Mouse (Mus musculus): ENCODE measurements around the gene Myh7b. TPM values are rescaled to one million over a fixed set of nuclear protein-coding genes. Genes with fewer than 3 reads are reported as not detected.
A peak's percentile ranks its signal among the peaks of the same experiment; 100 is the strongest.

Myh7b gene
- 12.4 and 15.7 TPM in 2 replicates for polyA plus RNA-seq (2016; fragmentation: Nextera tagmentation; extraction: Ambion mirVana)

DNA sequence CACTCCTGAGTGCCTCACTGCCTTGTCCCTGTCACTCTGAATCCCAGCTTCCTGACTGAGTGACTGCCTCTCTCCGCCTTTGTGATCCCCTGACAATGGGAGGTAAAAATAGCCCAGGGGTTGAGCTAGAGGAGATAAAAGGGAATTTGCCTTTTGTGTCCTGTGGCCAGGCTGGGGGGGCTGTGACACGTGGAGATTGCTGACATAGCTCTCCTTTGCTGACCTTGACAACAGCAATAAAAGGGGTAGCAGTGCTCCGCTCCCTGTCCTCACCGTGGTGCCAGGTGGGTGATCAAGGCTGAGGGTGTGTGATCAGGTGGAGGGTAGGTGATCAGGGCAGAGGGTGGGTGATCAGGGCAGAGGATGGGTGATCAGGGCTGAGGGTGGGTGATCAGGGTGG is at the start of gene Myh7b:
Gene Myh7b (plus strand): TSS at position 235 of the 400 bp plus-strand sequence.
- no peak for DNase-seq (ENCODE audit: low spot score)
- H3K9me3 ChIP-seq = no peaks in the 10 kb centered on the region
- H3K27ac ChIP-seq = peak within 1 kb of the TSS; percentile 89
- H3K4me3 ChIP-seq = peak within 1 kb of the TSS; percentile 58
- no peaks in the 10 kb centered on the region for H3K27me3 ChIP-seq (ENCODE audit: insufficient read depth, poor library complexity, severe bottlenecking)
- WGBS = 23% methylated on average over 4 of the region's 4 CpGs
- peaks cover 23% of the 10 kb centered on the region for H3K36me3 ChIP-seq
- H3K4me1 ChIP-seq = peaks cover 53% of the 10 kb centered on the region

- 53% methylated on average over 1 of the region's 1 CpGs for WGBS
- DNase-seq (ENCODE audit: low spot score) = no peak
- H3K36me3 ChIP-seq = peaks cover 26% of the 10 kb centered on the region; the same call in 1 of the 2 replicates
Observed at GRCm38 (mm10) chr2:155562209-155562608, 48.8 kb upstream of the Myh7b start.

DNA sequence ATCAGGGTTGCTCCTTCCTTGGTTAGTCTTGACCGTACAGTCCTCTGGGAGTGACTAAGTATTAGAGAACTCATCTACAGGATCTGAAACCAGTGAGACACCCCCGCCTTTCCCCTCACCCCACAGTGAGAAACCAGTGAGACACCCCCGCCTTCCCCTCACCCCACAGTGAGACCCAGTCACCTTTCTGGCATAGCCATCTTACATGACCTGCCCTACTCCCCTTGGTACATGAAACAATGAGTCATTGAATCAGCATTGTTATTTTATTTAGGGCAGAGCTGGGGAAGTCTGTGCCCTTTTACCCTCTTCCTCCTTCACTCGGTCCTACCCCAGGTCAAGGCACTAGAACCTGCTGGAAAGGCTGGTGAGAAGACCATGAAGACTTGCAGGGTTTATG is 48.1 kb upstream of the Myh7b start:
- no peaks in the 10 kb centered on the region for H3K9me3 ChIP-seq
- no peaks in the 10 kb centered on the region for H3K27me3 ChIP-seq (ENCODE audit: insufficient read depth, poor library complexity, severe bottlenecking)
- no peak for DNase-seq (ENCODE audit: low spot score)
- 73% methylated on average over 4 of the region's 4 CpGs for WGBS
- no peaks in the 10 kb centered on the region for H3K4me1 ChIP-seq
- H3K36me3 ChIP-seq = peaks cover 28% of the 10 kb centered on the region; the same call in 1 of the 2 replicates
- H3K4me3 ChIP-seq = no peak overlapping the region
- H3K27ac ChIP-seq = no peak overlapping the region

More at GRCm38 (mm10) chr2:155562209-155562608, 48.8 kb upstream of the Myh7b start:
- Histone ChIP-seq H3K4me3 (no peak overlapping the region), H3K27me3 (ENCODE audit: insufficient read depth, poor library complexity, severe bottlenecking) (no peaks in the 10 kb centered on the region; the same call in 1 of the 2 replicates), H3K27ac (no peak overlapping the region), H3K4me1 (no peaks in the 10 kb centered on the region), H3K9me3 (no peaks in the 10 kb centered on the region)

DNA sequence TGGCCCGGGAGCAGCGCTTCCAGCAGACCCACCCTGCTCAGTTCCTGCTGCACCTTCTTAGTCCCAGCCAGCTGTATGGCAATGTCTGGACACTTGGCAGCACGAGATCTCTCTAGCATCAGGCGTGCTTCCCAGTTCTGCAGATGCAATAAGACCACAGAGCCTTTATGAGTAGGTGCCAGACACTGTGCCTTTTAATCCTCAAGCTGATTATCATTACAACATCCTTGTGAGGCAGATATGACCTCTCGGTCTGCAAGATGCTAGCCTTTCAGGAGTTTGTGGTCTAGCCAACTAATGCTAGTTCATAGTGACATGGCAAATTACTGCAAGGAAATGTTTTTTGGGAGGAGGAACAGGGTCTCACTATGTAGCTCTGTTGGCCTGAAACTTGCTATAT is 43.3 kb upstream of the Myh7b start:
- Histone ChIP-seq H3K4me3 (no peak overlapping the region), H3K9me3 (no peaks in the 10 kb centered on the region), H3K27me3 (ENCODE audit: insufficient read depth, poor library complexity, severe bottlenecking) (no peaks in the 10 kb centered on the region), H3K36me3 (peaks cover 23% of the 10 kb centered on the region; the same call in 1 of the 2 replicates), H3K27ac (no peak overlapping the region), H3K4me1 (no peaks in the 10 kb centered on the region)
- WGBS = 79% methylated on average over 5 of the region's 5 CpGs
- no peak for DNase-seq (ENCODE audit: low spot score)

DNA sequence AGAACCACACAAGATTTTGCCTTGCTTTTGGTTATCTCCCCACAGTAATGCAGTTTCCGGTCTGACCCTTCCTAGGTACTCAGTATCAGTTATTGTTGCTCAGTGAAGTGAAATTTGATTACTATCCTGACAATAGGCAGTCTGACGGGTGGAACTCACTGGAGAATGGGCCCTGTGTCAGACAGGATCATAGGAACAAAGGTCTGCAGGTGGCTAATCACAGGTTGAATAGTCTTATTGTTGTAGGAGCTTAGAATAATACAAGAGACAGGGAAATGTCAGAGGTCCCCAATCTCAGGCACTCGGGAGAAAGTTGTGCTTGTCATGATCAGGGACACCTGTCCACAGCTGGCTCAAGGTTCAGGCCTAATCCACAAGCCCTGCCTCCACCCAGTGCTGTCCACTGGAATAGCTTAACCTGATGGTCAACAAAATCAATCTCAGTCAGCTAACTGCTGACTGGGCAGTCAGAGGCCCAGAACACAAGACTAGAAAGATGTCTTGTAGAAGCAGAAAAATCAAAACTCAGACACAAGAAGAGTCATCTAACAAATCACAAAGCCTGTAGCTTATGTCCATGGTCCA is 41.7 kb upstream of the Myh7b start:
- Histone ChIP-seq H3K4me3 (no peak overlapping the region), H3K9me3 (no peaks in the 10 kb centered on the region), H3K27me3 (ENCODE audit: insufficient read depth, poor library complexity, severe bottlenecking) (no peaks in the 10 kb centered on the region), H3K4me1 (no peaks in the 10 kb centered on the region), H3K36me3 (peaks cover 17% of the 10 kb centered on the region; the same call in 1 of the 2 replicates), H3K27ac (no peak overlapping the region)
- 57% methylated on average over 3 of the region's 3 CpGs for WGBS
- no peak for DNase-seq (ENCODE audit: low spot score)

DNA sequence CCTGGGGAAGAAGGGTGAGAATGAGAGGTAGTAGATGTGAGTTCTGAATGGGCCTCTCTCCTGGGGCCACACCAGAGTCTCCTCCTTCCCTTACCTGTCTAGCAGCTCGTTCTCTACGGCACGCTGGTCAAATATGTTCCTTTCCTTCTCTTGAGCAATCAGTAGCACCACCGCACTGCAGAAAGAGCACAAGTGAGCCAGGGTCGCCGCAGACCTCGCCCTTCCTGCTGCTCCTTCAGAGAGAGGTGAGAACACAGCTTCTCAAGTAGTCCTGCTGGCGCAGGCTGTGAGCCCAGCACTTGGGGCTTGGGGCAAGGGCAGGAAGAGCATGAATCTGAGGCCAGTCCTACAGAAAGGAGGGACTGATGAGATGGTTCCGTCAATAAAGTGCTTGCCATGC is 38.0 kb upstream of the Myh7b start:
- 81% methylated on average over 9 of the region's 9 CpGs for WGBS
- no peak for DNase-seq (ENCODE audit: low spot score)
- no peak overlapping the region for H3K4me3 ChIP-seq
- H3K9me3 ChIP-seq = no peaks in the 10 kb centered on the region
- no peaks in the 10 kb centered on the region for H3K27me3 ChIP-seq (ENCODE audit: insufficient read depth, poor library complexity, severe bottlenecking)
- H3K27ac ChIP-seq = no peak overlapping the region
- peaks cover 11% of the 10 kb centered on the region; the same call in 1 of the 2 replicates for H3K36me3 ChIP-seq
- H3K4me1 ChIP-seq = no peaks in the 10 kb centered on the region

DNA sequence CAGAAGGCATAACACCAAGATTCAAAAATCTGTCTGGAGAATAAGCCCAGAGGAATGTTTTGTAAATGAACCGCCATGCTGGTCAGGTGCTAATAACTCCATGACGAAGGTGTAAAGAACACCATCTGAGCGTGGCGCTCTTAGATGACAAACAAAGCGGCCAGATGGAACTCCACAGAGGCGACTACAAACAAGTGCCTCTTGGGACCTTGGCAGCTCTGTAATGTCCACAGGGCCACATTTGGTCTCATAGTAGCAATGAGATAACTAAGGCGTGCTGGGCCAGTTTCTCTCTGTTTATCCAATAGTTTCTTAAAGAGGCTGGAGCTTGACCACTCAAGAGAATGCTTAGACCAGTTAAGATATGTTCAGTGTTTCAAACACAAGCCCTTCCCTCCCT is 37.0 kb upstream of the Myh7b start:
- WGBS = 89% methylated on average over 7 of the region's 7 CpGs
- Histone ChIP-seq H3K27me3 (ENCODE audit: insufficient read depth, poor library complexity, severe bottlenecking) (no peaks in the 10 kb centered on the region), H3K9me3 (no peaks in the 10 kb centered on the region), H3K36me3 (peaks cover 11% of the 10 kb centered on the region; the same call in 1 of the 2 replicates), H3K27ac (no peak overlapping the region), H3K4me3 (no peak overlapping the region), H3K4me1 (no peaks in the 10 kb centered on the region)
- DNase-seq (ENCODE audit: low spot score) = no peak

GRCm38 (mm10) chr2:155574700-155575099 is 36.3 kb upstream of the Myh7b start:
- Histone ChIP-seq H3K4me1 (no peaks in the 10 kb centered on the region), H3K36me3 (peaks cover 11% of the 10 kb centered on the region; the same call in 1 of the 2 replicates), H3K4me3 (no peak overlapping the region), H3K27me3 (ENCODE audit: insufficient read depth, poor library complexity, severe bottlenecking) (no peaks in the 10 kb centered on the region), H3K9me3 (no peaks in the 10 kb centered on the region), H3K27ac (no peak overlapping the region)
- DNase-seq (ENCODE audit: low spot score) = no peak
- WGBS = 89% methylated on average over 4 of the region's 4 CpGs

GRCm38 (mm10) chr2:155576656-155577055 is 34.4 kb upstream of the Myh7b start:
- no peak for DNase-seq (ENCODE audit: low spot score)
- WGBS = 82% methylated on average over 9 of the region's 9 CpGs
- Histone ChIP-seq H3K36me3 (peaks cover 11% of the 10 kb centered on the region; the same call in 1 of the 2 replicates), H3K27ac (no peak overlapping the region), H3K4me3 (no peak overlapping the region), H3K9me3 (no peaks in the 10 kb centered on the region), H3K27me3 (ENCODE audit: insufficient read depth, poor library complexity, severe bottlenecking) (no peaks in the 10 kb centered on the region), H3K4me1 (no peaks in the 10 kb centered on the region)

DNA sequence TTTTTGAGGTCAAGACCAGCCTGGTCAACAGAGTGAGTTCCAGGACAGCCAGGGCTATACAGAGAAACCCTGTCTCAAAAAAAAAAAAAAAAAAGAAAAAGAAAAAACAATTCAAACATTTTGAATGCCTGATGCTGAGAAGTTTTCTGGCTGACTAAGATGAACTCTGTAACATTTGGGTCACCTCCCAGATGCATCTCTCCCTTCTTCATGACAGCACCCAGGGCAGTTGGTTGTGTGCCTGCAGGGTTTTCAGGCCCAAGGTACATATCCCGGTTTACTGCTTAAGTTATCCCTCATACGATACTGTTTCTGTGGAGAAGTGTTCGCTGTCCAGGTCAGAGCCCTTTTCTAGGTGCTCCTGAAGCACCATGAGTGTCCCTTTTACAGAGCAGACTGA is 30.7 kb upstream of the Myh7b start:
- WGBS = 89% methylated on average over 3 of the region's 3 CpGs
- H3K4me1 ChIP-seq = no peaks in the 10 kb centered on the region
- H3K4me3 ChIP-seq = no peak overlapping the region
- H3K27ac ChIP-seq = no peak overlapping the region
- peaks cover 4% of the 10 kb centered on the region; the same call in 1 of the 2 replicates for H3K36me3 ChIP-seq
- no peaks in the 10 kb centered on the region for H3K27me3 ChIP-seq (ENCODE audit: insufficient read depth, poor library complexity, severe bottlenecking)
- no peak for DNase-seq (ENCODE audit: low spot score)
- no peaks in the 10 kb centered on the region for H3K9me3 ChIP-seq

DNA sequence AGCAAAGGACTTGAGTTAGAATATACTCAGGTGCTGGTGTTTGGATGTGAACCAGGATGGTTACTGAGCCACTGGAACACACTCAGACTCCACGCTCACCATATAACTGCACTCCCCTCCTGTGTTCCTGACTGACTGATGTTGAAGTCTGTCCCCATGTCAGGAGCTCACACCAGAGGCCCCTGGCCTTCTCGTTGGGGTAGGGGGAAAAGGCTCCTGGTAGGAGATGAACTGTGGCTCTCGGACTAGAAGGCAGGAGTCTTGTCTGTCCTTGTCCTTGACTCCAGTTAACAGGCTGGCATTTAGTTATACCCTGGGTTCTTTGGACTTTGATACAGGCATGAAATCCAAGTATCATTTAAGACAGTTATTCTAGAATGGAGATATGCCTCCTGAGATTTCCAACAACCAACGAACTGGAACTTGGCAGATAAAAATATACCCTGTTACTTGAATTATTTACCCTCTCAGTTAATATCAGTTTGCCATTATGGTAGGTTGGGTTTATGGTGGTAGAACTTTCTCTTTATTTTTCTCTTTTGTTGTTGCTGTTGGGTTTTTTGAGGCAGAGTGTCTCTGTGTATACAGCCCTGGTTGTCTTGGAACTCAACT is 28.5 kb upstream of the Myh7b start:
- DNase-seq (ENCODE audit: low spot score) = no peak
- no peak overlapping the region for H3K27ac ChIP-seq
- no peaks in the 10 kb centered on the region for H3K27me3 ChIP-seq (ENCODE audit: insufficient read depth, poor library complexity, severe bottlenecking)
- H3K36me3 ChIP-seq = no peaks in the 10 kb centered on the region
- WGBS = 73% methylated on average over 4 of the region's 4 CpGs
- H3K9me3 ChIP-seq = no peaks in the 10 kb centered on the region
- no peak overlapping the region for H3K4me3 ChIP-seq
- H3K4me1 ChIP-seq = no peaks in the 10 kb centered on the region

DNA sequence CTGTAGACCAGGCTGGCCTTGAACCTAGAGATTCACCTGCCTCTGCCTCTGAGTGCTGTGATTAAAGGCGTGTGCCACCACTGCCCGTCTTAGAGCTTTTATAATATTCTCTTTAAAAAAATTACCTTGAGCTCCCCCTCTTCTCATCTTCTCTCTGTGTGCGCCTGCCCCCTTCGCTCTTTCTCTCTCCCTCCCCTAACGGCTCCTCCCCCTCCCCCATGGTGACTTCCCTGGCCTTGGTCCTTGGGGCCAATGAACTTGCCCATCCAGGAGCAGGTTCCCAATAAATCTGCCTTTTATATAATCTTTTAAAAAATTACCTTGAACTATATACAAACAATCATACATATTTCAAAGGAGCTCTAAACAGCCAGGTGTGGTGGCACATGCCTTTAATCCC is 28.0 kb upstream of the Myh7b start:
- Histone ChIP-seq H3K4me3 (no peak overlapping the region), H3K27ac (no peak overlapping the region), H3K4me1 (no peaks in the 10 kb centered on the region), H3K9me3 (no peaks in the 10 kb centered on the region), H3K36me3 (no peaks in the 10 kb centered on the region), H3K27me3 (ENCODE audit: insufficient read depth, poor library complexity, severe bottlenecking) (no peaks in the 10 kb centered on the region)
- WGBS = 78% methylated on average over 5 of the region's 5 CpGs
- no peak for DNase-seq (ENCODE audit: low spot score)

DNA sequence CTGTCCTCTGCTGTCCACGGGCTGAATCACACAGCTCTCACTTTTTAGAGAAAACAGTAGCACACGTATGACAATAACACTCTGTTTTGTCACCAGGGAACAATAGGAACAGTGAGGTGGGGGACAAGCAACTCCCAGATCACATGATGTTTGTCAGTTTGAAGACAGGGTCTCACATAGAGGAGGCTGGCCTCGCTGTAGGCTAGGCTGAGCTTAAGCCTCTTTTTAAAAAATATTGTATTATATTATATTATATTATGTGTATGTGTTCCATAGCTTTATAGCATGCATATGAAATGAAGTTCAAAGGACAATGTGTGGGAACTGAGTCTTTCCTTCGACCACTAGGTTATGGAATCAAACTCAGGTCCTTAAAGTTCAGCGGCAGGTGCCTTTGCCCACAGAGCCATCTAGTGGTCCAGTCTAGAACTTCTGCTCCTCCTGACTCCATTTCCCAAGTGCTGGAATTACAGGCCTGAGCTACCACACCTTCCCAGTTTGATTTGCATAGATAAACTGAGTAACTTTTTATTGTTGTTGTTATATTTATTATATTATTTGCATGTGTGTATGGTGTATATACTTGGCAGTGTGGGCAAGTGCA is 27.0 kb upstream of the Myh7b start:
- 48% methylated on average over 5 of the region's 5 CpGs for WGBS
- Histone ChIP-seq H3K4me3 (no peak overlapping the region), H3K27ac (no peak overlapping the region), H3K4me1 (no peaks in the 10 kb centered on the region), H3K27me3 (ENCODE audit: insufficient read depth, poor library complexity, severe bottlenecking) (no peaks in the 10 kb centered on the region), H3K9me3 (no peaks in the 10 kb centered on the region), H3K36me3 (no peaks in the 10 kb centered on the region)
- DNase-seq (ENCODE audit: low spot score) = no peak
